Mouse (Mus musculus) liver, adult 2 months (tissue): ENCODE data around the gene Fgf4.

Experiments used
- CTCF ChIP-seq: fragments of 200-500 bp; IDR thresholded peaks from 2 replicates; pipeline ENCODE4 v1.5.1; 2011; ENCODE audit warnings: low read depth, low read length, control low read depth
- POLR2A ChIP-seq: fragments of 200-500 bp; IDR thresholded peaks from 2 replicates; pipeline ENCODE4 v1.6.1; 2011; ENCODE audit warnings: low read length, control low read depth; ENCODE audit not compliant: insufficient read depth; ENCODE audit errors: extremely low read depth

DNA sequence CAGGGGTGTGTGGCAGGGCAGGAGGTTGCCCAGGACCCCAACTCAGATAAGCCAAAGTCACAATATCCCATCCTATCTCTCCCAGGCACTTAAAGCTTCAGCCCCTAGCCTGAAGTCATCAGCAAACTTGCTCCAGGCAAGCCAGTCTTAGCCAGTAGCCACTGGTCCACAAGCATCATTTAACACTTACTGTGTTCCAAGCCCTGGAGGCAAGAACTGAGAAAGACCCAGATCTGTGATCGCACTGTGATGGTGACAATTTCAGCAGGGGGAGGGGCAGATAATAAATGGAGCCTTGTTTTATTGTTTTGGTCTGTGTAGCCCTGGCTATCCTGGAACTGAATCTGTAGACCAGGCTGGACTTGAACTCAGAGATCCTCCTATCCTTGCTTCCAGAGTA lies 11.5 kb downstream of the Fgf4 start:
- TF ChIP-seq CTCF (no peak), POLR2A (no peak)
